Mouse (Mus musculus) cerebral cortex, adult 2 months (tissue): ENCODE results near the gene Ddx39b.

Experiments
- WGBS: fragments of 180-500 bp; shearing (Covaris S2); methylation state at CpG from one replicate; pipeline ENCODE4 v1.1.7; 2018; 5-methylcytosine and 5-hydroxymethylcytosine counted together

Gene Ddx39b

DNA sequence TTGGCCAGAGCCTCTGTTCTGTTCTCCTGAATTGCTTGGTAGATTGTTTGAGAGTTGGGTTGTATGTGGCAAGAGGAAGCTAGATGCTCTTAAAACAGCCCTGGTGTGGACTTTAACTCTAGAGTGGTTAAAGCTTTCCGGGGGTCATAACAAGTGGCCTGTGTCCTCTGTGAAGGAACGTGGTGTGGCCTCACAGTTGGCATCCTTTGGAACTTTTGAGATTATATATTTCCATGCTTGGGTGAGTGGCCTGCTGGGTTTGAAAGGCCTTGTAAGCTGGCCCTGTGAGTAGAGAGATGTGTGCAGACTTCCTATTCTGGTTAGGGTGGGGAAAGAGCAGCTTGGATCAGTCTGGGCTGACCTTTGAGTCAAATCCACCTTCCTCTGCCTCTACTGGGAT lies 3.5 kb downstream of the Ddx39b start:
- 51% methylated on average over 2 of the region's 2 CpGs for WGBS

DNA sequence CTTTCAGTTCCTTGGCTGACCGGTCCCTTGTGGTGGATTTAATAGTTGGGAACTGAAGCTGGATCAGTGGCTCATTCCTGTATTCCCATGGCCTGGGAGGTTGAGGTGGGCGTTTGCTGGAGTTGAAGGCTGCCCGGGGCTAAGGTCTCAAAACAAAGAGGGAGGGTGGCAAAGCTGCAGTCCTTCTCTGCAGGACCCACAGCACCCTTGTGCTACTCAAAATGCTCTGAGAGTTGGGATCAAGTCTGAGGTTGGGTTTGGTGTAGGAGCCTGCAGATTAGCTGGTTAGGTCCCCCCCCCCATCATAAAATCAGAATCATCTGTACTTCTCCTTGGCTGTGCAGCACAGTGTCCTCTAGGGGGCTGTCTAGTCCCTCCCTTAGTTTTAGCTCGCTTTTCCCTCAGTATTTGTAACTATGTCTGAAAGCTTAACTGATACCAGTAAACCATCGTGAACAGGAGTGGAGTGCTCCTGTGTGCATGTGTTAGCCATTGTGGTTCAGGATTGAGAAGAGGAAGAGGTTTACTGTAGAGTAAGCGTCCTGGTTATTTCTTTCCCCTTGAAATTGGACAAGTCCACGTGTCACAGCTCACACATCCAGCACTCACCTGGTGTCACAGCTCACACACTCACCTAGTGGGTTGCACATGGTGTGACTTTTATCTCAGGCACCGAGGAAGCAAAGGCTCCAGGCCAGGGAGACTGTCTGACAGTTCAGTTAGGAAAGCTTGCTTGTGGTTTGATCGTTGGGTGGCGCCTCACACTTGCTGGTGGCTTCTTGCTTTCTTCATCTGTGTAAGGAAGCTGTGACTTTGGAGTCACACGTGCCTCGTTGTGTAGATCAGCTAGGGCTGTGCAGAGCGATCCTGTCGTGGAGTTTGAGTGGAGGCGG lies 4.4 kb downstream of the Ddx39b start:
- 52% methylated on average over 15 of the region's 15 CpGs for WGBS

DNA sequence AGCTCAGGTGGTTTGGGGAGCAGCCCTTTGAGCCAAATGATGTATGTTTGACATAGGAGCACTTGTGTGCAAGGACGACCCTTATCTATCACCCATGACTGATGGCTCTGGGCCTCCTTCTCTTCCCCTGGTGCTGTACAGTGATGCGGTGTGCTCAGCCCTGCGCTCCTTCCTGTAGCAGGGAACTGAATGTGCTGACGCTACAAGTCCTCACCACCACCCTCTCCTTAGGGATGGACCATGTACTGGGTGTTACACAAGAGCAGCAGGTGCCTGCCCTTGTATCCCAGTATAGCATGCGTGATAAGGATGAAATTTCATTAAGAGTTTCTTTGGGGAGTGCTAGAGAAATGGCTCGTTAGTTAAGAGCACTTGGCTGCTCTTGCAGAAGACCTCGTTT lies 5.6 kb downstream of the Ddx39b start:
- 67% methylated on average over 7 of the region's 7 CpGs for WGBS

DNA sequence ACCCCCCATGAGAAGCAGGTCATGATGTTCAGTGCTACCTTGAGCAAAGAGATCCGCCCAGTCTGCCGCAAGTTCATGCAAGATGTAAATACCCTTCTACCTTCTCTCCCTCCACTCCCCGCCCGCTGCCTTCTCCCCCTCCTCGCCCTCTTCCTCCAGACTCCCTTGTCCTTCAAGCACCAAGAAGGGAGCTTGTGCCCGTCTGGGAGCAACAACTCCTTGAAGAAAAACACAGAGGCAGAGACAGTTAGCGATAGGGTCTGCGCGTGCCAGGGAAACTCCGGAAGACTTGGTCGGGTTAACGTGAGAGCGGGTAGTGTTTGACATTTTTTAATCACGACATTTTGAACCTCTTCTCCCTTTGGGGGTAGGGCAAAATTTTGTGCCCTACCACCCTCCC lies 7.4 kb downstream of the Ddx39b start:
- WGBS = 79% methylated on average over 14 of the region's 14 CpGs

DNA sequence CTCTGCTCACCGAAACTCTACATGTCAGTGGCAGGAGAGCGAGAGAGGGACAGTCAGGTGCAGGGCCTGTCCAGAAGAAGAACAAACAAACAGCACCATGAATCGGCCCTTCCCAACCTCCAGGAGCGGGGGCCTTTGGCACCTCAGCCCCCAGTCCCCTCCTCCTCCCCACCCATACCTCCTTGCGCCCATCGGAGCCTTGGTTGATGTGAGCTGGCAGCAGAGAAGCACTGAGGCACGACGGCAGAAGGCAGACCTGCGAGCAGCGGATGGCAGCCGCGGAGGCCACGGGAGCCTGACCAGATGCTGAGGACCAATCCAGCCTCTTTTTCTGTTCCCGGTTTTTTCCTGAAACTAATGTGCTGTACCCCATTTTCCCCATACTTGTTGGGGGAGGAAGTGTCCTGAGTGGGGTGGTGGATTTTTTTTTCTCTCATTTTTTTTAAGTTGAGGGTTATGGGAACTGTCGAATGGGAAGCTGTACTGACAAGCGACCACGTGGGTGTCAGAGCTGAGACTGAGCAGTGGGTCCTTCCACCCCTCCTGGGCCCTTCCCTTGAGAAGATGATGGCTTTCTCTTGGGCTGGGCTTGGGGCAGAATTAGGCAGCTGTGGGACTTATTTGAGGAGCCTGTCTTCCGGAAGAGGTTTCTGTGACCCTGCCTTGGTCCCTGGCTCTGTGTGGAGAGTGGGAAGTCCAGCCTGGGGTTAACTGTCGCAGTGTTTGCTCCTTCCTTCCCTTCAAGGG lies 8.1 kb downstream of the Ddx39b start:
- WGBS = 70% methylated on average over 19 of the region's 19 CpGs

DNA sequence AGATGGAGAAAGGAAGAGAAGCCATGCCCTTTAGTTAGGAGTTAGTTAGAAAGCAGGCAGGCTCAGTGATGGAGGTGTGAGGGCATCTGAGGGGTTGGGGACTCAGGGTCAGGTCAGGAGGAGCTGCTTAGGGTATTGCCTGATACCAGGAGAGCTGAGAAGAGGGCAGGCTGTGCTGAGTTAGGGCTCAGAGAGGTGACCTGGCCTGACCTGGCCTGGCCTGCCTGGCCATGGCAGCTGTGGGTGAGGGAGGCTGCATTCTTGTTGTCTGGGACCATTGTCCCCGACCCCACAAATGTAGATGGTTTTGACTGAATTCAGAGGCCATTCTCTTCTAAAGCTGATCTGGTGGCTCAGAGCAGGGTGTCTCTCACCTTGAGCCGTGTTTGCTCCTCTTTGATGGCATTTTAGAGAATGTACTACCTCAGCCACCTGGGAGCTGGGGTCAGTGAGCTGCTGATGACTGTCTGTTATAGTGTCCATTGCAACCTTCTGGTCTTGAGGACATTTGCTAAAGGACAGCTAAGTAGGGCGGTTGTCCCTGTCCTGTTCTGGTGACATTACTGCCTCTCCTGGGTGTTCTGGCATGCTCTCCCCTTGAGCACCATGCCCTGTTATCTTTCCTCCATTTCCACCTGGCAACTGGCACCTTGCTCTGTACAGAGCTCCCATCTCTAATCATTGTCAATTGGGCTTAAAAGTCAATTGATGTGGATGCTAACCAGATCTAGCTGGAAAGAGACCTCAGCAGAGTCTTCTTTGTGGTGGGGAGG lies 9.0 kb downstream of the Ddx39b start:
- WGBS = 84% methylated on average over 3 of the region's 3 CpGs

DNA sequence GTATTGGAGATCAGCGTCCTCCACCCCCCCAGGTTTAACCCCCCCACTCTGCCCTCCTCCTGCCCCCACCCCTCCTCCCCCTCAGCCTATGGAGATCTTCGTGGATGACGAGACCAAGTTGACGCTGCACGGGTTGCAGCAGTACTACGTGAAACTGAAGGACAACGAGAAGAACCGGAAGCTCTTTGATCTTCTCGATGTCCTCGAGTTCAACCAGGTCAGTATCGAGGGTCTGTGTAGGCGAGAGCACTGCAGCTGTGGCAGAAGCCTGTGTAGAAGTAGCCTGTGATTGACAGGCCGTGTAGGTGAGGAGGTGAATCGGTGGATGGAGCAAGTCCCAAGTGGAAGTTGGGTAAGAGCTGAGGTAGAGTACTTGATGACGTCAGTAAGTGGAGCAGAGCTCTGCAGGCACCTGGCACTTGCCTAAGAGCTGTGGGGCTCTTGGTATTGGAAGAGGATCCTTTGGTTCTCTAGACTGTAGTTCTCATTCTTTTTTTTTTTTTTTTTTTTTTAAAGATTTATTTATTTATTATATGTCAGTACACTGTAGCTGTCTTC lies 9.7 kb downstream of the Ddx39b start:
- WGBS = 70% methylated on average over 15 of the region's 15 CpGs

DNA sequence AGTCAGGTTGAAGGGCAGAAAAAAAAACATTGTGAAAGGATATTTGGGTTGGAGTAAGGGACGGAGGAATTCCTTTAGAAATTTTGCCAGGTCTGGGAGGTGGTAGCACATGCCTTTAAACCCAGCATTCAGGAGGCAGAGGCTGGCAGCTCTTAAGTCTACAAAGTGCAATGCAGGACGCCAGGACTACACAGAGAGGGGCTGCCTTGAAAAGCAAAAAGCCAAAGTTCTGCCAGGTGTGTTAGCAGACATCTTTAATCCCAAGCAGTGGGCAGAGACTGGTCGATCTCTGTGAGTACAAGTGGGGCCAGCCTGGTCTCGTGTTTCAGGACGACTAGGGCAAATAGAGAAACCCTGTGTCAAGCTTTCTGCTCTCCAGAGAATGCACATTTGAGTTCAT lies 10.4 kb downstream of the Ddx39b start:
- 81% methylated on average over 5 of the region's 5 CpGs for WGBS

DNA sequence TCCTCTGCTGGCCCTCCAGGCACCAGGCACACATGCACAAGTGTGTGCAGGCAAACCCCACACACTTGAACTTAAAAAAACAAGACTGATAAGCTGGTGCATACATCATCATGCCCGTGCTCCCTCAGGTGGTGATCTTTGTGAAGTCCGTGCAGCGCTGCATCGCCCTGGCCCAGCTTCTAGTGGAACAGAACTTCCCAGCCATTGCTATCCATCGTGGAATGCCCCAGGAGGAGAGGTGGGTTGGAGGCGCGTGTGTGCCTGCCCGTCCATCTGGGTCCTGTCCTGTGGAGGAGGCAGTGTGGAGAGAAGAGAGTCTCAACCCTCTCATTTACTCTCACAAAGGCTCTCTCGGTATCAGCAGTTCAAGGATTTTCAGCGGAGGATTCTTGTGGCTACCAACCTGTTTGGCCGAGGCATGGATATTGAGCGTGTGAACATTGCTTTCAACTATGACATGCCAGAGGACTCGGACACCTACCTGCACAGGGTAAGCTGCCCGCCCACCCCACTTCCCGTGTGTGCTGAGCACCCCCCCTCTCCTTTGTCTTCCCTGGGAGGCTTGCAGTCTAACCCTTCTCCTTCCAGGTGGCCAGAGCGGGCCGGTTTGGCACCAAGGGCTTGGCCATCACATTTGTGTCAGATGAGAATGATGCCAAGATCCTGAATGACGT lies 11.2 kb downstream of the Ddx39b start:
- 63% methylated on average over 18 of the region's 18 CpGs for WGBS

DNA sequence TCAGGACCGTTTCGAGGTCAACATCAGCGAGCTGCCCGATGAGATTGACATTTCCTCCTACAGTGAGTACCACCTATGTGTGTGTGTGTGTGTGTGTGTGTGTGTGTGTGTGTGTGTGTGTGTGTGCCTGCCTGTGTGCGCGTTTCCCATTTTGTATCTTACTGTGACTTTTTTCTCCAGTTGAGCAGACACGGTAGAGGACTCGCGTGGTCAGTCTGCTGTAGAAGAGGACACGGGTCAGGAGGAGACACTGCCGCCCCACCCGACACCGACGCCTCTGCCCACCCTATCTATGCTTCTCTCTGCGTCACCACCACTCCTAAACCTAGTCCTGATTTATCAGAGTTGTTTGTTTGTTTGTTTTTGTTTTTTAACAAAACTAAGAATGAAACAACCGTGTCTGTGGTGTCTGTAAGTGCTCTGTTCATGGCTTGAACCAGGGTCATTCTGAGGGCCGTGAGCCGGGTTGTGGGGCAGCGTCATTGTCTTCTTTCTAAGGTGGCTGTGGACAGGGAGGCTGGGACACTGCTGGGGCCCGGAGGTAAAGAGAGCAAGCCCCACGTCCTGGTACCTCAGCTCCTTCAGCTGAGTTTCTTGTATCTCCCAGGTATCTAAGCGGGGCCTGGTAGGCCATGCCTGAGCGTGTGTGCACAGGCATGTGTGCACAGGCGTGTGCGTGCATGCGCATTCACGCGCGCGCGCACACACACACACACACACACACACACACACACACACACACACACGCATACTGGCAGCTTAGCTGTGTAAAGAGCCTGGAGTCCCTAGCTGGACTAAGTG lies 11.9 kb downstream of the Ddx39b start:
- 78% methylated on average over 32 of the region's 32 CpGs for WGBS

DNA sequence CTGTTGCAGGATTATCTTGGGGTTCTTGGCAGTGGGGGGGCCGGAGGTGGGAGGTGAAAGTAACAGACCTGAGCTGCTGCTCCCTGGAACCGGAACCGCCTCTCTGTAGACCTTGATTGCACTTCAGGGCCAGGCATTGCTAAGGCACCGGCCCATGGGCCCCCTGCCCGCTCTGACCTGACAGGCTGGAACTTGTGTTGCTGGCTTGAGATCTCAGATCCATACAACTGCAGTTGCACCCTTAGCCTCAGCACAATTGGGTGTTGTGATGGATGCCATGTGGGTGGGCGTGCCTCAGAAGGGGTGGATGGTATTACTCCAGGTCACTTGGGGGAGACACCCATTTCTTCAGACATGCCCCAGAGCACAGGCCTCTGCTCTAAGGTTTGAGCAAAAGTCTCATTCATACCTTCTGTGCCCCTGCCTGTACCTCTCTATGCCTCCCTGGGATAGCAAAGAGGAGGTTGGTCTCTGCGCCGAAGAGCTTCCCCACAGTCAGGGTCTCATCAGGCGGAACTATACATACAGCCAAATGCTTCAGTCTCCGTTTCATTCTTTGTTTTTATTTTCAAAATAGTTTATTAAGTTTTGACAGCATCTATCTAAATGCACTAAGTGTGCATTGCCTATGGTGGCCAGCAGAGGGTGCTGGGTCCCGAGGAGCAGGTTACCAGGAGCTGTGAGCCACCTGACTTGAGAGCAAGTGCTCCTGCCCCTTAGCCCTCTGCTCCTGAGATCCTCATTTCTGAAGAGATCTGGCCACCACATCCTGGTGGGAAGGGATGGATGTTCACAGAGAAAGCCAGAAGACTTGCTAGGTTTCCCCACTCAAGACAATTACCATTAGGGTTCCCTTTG lies 12.9 kb downstream of the Ddx39b start:
- 59% methylated on average over 11 of the region's 11 CpGs for WGBS

DNA sequence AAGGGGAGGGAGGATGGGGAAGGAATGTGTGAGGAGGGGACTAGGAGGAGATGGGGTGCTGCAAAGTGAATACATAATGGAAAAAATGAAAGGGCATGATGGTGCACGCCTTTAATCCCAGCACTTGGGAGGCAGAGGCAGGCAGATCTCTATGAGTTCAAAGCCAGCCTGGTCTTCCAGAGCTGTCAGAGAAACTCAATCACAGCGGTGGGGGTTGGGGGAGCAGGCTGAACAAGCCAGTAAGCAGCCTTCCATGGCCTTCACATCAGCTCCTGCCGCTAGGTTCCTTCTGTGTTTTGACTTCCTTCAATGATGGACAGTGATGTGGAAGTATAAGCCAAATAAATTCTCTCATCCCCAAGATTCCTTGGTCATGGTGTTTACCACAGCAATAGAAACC lies 13.8 kb downstream of the Ddx39b start:
- whole genome bisulfite sequencing = 78% methylated on average over 3 of the region's 3 CpGs

DNA sequence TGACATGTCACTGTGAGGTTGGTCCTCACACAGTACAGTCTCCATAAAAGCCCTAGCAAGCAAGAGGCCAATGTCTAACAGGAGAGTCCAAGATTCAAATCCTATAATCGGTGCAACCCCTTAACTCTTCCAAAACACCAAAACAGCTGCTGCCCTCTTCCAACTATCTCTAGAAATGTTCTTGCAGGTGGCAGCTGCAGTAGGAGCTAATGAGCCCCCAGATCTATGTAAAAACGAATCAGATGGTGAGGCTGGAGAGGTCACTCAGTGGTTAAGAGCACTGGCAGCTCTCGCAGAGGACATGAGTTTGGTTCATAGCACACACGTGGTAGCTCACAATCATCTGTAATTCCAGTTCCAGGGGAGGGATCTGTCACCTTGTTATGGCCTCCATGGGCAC lies 14.2 kb downstream of the Ddx39b start:
- WGBS = 67% methylated on average over 4 of the region's 4 CpGs

DNA sequence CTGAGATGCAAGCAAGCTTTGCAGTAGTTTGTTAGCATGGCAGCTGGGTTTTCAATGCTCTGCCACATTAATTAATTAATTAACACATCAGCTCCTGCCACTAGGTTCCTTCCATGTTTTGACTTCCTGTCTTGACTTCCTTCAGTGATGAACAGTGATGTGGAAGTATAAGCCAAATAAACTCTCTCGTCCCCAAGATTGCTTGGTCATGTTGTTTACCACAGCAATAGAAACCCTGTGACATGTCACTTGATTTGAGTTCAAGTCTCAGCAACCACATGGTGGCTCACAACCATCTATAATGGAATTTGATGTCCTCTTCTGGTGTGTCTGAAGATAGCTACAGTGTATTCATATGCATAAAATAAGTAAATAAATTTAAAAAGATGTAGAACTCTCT lies 15.8 kb downstream of the Ddx39b start:
- 51% methylated on average over 1 of the region's 1 CpGs for WGBS

DNA sequence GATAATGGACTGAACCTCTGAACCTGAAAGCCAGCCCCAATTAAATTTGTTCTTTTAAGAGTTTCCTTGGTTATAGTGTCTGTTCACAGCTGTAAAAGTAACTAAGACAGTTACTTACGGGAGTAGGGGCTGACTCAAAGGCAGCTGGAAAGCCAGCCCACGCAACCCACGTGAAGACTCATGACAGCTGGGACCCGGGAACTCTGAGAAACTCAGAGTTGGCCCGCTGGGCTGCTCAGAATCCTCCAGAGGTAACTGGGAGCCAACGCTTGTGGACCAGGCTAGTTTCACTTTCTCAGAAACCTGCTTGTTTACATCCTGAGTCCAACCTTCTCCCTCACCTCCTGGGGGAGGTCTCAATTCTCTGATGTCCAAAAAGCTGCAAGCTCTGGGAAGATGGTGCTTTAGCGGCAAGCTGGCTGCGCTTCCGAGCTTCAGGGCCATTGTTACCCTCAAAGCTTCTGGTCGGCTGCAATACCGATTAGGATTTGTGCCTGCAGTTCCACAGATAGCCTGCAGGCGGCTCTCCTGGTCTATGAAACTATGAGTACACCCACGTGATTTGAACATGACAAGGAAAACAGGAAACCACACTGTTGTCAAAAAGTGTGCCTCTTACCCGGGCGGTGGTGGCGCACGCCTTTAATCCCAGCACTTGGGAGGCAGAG lies 16.4 kb downstream of the Ddx39b start:
- 6% methylated on average over 17 of the region's 17 CpGs for WGBS

DNA sequence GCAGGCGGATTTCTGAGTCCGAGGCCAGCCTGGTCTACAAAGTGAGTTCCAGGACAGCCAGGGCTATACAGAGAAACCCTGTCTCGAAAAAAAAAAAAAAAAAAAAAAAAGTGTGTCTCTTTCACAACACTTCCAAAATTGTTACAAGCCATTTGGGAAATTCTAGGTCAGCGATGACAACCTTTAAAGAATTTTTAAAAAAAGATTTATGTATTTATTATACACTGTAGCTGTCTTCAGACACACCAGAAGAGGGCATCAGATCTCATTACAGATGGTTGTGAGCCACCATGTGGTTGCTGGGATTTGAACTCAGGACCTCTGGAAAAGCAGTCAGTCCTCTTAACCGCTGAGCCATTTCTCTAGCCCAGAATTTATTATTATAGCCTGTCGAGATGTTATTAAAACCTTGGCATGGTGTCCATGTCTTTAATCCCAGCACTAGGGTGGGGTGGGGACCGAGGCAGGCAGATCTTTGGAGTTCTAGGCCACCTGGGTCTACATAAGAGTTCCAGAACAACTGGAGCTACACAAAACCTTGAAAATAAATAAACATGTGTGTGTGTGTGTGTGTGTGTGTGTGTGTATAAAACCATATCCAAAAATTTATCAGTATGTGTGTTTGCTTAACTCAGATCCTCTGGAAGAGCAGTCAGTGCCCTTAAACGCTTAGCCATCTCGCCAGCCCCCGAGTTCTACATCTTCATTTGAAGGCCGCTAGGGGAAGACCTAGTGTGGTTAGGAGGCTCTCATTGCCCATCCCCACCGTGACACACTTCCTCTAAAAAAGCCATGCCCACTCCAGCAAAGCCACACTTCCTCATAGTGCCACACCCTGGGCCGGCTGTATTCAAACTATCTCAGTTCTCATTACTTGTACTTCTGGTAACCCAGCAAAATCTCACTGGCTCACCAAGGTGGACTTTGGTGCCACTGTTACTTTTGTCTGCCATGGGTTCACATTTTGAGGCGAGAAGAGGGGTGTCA lies 17.2 kb downstream of the Ddx39b start:
- WGBS = 65% methylated on average over 14 of the region's 14 CpGs

DNA sequence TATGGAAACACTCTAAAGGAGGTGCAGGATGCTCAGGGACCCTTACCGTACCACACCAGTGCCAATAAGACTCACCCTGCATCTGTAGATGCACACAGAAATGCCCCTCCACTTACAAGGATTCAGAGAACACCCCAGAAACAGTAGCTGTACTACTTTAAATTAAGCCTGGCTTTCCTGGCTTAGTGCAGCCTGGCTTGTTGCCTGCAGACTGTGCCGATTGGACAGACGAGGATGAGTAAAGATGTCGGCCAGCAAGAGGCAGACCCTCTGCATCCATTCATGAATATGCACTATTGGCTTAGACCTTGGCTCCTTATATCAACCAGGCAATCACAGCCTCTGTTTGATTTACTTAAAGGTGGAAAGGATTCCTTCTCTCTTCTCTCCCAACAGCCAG lies 18.1 kb downstream of the Ddx39b start:
- 49% methylated on average over 4 of the region's 4 CpGs for WGBS

DNA sequence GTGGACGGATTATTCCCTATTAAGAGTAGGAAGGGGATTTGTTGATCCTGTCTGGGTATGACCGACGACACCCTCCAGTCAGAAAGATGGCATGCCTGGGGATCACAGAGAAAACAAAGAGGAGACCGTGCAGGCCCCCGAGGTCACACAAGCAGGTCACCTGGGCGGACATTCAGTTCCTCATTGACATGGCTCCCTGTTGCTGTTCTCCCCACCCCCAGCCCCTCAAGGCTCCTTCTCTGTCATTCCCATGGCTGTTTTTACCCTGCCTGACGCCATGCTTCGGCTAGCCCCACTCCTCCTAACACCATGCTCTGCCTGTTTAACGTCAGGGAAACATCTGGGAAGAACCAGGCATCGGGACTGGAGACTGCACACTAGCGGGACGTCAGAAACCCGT lies 20.1 kb downstream of the Ddx39b start:
- 91% methylated on average over 13 of the region's 13 CpGs for WGBS
